Mouse (Mus musculus): ENCODE results near the gene S100a3. TPM values are rescaled to one million over a fixed set of nuclear protein-coding genes. Genes with fewer than 3 reads are reported as not detected.

Gene S100a3
- polyA plus RNA-seq, 1 experiment from 2014 or later, result 0.44 TPM

DNA sequence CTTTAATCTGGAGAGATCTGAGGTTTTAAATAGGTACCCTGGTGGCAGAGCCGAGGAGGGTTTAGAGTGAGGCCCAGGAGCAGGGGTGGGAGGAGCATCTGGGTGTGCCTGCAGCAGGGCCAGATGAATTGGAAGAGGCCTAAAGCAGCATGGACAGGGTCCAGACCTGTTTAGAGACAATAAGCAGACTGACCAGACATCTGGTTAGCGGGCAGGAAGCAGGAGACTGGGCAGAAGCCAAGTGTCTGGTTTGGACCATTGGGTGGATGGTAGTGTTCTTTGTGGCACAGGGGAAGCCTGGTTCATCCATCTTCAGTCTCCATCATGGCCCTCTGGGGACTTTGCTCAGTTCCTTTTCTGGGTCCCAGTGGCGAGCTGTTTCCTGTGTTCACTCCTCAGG, 23.5 kb downstream of the S100a3 start:
- H3K36me3 ChIP-seq (ENCODE audit: insufficient read depth, low read length), result no peaks in the 10 kb centered on the region
- H3K27ac ChIP-seq (ENCODE audit: low read length), result no peak overlapping the region
- H3K4me1 ChIP-seq (ENCODE audit: insufficient read depth, low read length), result peaks cover 12% of the 10 kb centered on the region; the same call in 1 of the 2 replicates
- no peak overlapping the region for H3K4me3 ChIP-seq (ENCODE audit: low read length)
- no peaks in the 10 kb centered on the region for H3K27me3 ChIP-seq (ENCODE audit: insufficient read depth, low read length)
- no peak for ATAC-seq (ENCODE audit: low FRiP score, low TSS enrichment)
- H3K9ac ChIP-seq (replicated peaks; ENCODE audit: low read length), result no peak overlapping the region
- H3K4me2 ChIP-seq (replicated peaks; ENCODE audit: low read depth, low read length), result no peak overlapping the region
- no peaks in the 10 kb centered on the region for H3K9me3 ChIP-seq (ENCODE audit: low read length)
- 37% methylated on average over 3 of the region's 3 CpGs for WGBS

DNA sequence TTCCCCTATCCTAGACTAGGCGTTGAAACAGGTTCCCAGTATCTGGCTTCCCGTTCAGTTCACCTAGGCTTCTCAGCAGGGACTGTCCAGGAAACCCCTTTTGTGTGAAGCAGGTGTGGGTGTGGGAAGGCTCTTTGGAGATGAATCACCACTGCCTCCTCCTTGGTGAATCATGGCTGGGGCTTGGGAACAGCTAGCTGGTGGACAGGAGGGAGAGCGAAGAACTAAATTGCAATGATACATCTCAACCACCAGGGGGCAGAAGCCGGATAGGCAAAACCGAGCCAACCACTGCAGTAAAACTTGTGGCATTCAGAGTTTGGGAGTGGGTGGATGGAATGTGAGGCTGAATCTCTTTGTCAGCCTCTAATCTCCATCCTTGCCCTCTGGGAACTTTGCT, 25.2 kb downstream of the S100a3 start:
- 35% methylated on average over 5 of the region's 5 CpGs for WGBS
- Histone ChIP-seq H3K4me2 (replicated peaks; ENCODE audit: low read depth, low read length) (no peak overlapping the region), H3K36me3 (ENCODE audit: insufficient read depth, low read length) (no peaks in the 10 kb centered on the region), H3K9me3 (ENCODE audit: low read length) (no peaks in the 10 kb centered on the region), H3K4me3 (ENCODE audit: low read length) (no peak overlapping the region), H3K9ac (replicated peaks; ENCODE audit: low read length) (no peak overlapping the region), H3K4me1 (ENCODE audit: insufficient read depth, low read length) (peaks cover 12% of the 10 kb centered on the region; the same call in 1 of the 2 replicates), H3K27ac (ENCODE audit: low read length) (no peak overlapping the region), H3K27me3 (ENCODE audit: insufficient read depth, low read length) (no peaks in the 10 kb centered on the region)
- peak; percentile 55 for ATAC-seq (ENCODE audit: low FRiP score, low TSS enrichment)

DNA sequence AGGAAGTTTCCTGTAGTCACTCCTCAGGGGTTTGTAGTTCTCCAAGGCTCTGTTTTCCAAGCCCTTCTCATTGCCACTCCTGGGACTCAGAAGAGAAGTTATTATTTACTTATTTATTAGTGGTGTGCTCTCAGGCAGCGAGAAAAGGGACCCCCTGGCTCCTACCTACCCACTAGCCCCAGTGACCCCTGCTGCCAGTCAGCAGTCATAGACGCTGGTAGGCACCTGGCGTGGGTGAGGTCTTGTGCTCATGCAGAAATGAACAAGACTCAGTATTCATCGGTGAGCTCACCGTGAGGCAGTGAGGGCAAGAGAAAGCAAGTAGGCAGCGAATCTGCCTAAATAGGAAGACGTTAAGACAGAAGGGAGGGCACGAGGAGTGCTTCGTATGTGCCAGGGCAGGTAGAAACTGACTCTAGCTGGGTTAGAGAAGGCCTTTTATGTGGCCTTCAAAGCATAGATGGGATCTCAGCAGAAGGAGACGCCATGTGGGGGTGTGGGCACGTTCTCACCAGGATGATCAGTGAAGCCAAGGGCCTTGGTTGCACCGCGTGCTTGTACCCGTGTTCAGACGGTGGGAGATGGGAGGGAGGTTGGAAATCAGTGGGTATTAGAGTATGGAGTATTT, 25.8 kb downstream of the S100a3 start:
- Histone ChIP-seq H3K9ac (replicated peaks; ENCODE audit: low read length) (no peak overlapping the region), H3K4me2 (replicated peaks; ENCODE audit: low read depth, low read length) (no peak overlapping the region), H3K36me3 (ENCODE audit: insufficient read depth, low read length) (no peaks in the 10 kb centered on the region), H3K4me3 (ENCODE audit: low read length) (no peak overlapping the region), H3K4me1 (ENCODE audit: insufficient read depth, low read length) (peaks cover 12% of the 10 kb centered on the region; the same call in 1 of the 2 replicates), H3K9me3 (ENCODE audit: low read length) (no peaks in the 10 kb centered on the region), H3K27me3 (ENCODE audit: insufficient read depth, low read length) (no peaks in the 10 kb centered on the region), H3K27ac (ENCODE audit: low read length) (no peak overlapping the region)
- no peak for ATAC-seq (ENCODE audit: low FRiP score, low TSS enrichment)
- WGBS, result 81% methylated on average over 15 of the region's 15 CpGs

DNA sequence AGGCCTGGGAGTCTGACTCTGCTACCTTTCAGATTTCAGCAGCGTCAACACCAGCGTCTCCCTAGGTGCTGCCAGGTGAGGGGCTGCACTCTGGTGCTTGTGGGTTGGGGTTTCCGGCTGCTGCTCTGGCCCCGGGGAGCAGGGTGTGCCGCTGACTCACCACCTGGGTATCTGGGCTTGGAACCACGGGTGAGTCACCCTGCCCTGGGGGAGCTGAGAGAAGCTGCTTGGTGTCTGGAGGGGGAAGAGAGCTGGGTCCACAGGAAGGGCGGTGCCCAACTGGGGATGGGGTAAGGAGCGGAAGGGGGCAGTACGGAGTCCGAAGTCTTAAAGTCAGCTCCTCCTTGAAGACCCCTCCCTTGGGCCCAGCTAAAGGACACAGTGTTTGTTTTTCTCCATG, 26.5 kb downstream of the S100a3 start:
- 56% methylated on average over 10 of the region's 10 CpGs for WGBS
- H3K27me3 ChIP-seq (ENCODE audit: insufficient read depth, low read length), result no peaks in the 10 kb centered on the region
- H3K9ac ChIP-seq (replicated peaks; ENCODE audit: low read length), result no peak overlapping the region
- peaks cover 12% of the 10 kb centered on the region; the same call in 1 of the 2 replicates for H3K4me1 ChIP-seq (ENCODE audit: insufficient read depth, low read length)
- H3K4me3 ChIP-seq (ENCODE audit: low read length), result no peak overlapping the region
- peak; percentile 50 for ATAC-seq (ENCODE audit: low FRiP score, low TSS enrichment)
- no peaks in the 10 kb centered on the region for H3K9me3 ChIP-seq (ENCODE audit: low read length)
- no peaks in the 10 kb centered on the region for H3K36me3 ChIP-seq (ENCODE audit: insufficient read depth, low read length)
- H3K27ac ChIP-seq (ENCODE audit: low read length), result peak overlapping the region; percentile 52
- no peak overlapping the region for H3K4me2 ChIP-seq (replicated peaks; ENCODE audit: low read depth, low read length)

DNA sequence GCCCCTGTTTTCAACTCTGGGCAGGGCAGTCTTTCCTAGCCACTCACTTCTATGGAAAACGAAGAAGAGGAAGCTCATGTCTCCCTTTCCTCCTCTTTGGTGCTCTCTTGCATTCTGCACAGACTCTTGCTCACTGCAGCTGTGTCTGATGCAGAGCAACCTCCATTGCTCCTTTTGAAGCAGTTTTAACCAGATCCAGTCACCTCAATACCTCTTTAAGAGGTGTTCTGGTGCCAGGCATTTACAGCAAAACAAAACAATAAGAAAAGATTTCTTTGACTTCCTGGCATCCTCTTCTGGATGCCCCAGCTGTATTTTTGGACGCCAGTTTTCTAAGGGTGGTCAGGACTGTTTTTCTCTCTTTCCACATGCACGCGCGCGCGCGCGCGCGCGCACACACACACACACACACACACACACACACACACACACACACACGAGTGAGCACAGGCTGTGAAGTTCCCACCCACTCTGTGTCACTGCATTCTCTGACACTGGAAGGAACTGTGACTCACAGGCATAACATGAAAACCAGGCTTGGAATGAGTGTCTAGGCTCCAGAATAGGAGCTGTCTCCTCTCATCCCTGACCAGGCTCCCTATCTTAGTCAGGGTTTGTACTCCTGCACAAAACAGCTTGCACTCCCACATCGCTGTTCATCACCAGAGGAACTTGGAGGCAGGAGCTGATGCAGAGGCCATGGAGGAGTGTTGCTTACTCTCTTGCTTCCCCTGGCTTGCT, 27.2 kb downstream of the S100a3 start:
- WGBS, result 81% methylated on average over 14 of the region's 14 CpGs
- Histone ChIP-seq H3K4me2 (replicated peaks; ENCODE audit: low read depth, low read length) (no peak overlapping the region), H3K9ac (replicated peaks; ENCODE audit: low read length) (no peak overlapping the region), H3K36me3 (ENCODE audit: insufficient read depth, low read length) (no peaks in the 10 kb centered on the region), H3K27me3 (ENCODE audit: insufficient read depth, low read length) (no peaks in the 10 kb centered on the region), H3K9me3 (ENCODE audit: low read length) (no peaks in the 10 kb centered on the region), H3K4me3 (ENCODE audit: low read length) (no peak overlapping the region), H3K27ac (ENCODE audit: low read length) (peak overlapping the region; percentile 52), H3K4me1 (ENCODE audit: insufficient read depth, low read length) (peaks cover 12% of the 10 kb centered on the region; the same call in 1 of the 2 replicates)
- no peak for ATAC-seq (ENCODE audit: low FRiP score, low TSS enrichment)

DNA sequence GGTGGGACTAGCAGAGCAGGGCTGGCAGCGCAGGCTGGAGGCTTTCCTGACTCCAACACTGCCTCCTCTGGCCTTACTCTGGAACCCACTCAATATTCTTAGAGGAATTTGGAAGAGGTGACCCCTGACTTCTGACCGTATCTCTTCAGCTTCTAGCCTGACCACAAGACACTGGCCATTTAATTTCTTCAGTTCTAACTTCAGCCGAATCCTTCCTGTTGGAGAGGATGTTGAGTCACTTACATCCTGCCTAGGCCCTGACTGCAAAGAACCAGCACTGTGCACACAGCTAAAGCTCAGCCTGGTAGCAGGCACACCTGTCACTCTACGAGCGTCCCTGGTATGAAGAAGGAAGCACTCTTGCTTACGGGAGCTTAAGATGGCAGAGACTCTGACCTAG, 29.0 kb downstream of the S100a3 start:
- Histone ChIP-seq H3K4me2 (replicated peaks; ENCODE audit: low read depth, low read length) (no peak overlapping the region), H3K9me3 (ENCODE audit: low read length) (no peaks in the 10 kb centered on the region), H3K36me3 (ENCODE audit: insufficient read depth, low read length) (no peaks in the 10 kb centered on the region), H3K4me1 (ENCODE audit: insufficient read depth, low read length) (peaks cover 12% of the 10 kb centered on the region; the same call in 1 of the 2 replicates), H3K9ac (replicated peaks; ENCODE audit: low read length) (no peak overlapping the region), H3K4me3 (ENCODE audit: low read length) (no peak overlapping the region), H3K27me3 (ENCODE audit: insufficient read depth, low read length) (no peaks in the 10 kb centered on the region), H3K27ac (ENCODE audit: low read length) (no peak overlapping the region)
- no peak for ATAC-seq (ENCODE audit: low FRiP score, low TSS enrichment)
- 72% methylated on average over 6 of the region's 6 CpGs for WGBS

DNA sequence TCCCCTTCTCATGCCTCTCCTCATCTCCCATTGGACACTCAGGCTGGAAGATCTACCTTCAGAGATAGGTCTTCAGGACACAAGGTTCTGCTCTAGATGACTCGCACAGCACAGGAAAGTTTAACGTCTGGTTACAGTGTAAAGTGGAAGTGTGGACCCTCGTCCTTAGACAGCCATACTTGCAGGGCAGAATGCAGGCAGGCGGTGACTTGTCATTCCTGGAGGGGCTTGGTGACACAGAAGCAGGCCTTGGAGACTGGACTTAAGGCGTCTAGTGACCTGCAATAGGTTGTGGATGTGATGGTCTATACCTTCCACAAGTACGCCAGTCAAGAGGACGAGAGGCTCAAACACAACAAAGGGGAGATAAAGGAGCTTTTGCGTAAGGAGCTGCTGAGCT, 29.6 kb downstream of the S100a3 start, which contains the start of gene S100a2:
TSS of gene S100a2 (plus strand) at position 301 of the 400 bp plus-strand sequence.
- Histone ChIP-seq H3K4me3 (ENCODE audit: low read length) (no peak within 1 kb of the TSS), H3K36me3 (ENCODE audit: insufficient read depth, low read length) (no peaks in the 10 kb centered on the region), H3K27ac (ENCODE audit: low read length) (no peak within 1 kb of the TSS), H3K9me3 (ENCODE audit: low read length) (no peaks in the 10 kb centered on the region), H3K9ac (replicated peaks; ENCODE audit: low read length) (no peak within 1 kb of the TSS), H3K4me2 (replicated peaks; ENCODE audit: low read depth, low read length) (no peak within 1 kb of the TSS), H3K4me1 (ENCODE audit: insufficient read depth, low read length) (peaks cover 12% of the 10 kb centered on the region; the same call in 1 of the 2 replicates), H3K27me3 (ENCODE audit: insufficient read depth, low read length) (no peaks in the 10 kb centered on the region)
- 92% methylated on average over 8 of the region's 8 CpGs for WGBS
- no peak for ATAC-seq (ENCODE audit: low FRiP score, low TSS enrichment)

DNA sequence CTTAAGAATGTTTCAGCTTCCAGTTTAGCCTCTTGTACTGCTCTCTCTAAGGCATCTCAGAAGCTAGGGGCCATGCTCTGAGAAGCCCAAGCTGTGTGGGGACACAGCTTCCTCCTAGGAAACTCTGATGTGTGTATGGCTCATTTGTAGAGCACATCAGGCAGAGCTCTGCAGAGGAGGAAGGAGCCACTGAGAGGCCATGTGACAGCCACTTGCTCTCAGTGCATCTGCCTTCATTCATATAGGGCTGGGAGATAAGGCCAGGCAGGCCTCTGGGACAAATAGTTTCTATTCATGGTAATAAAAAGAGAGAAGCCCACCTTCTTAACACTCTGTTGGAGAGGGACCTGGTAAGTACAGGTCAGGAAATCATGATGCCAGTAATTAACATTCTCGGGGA, 34.1 kb downstream of the S100a3 start:
- H3K36me3 ChIP-seq (ENCODE audit: insufficient read depth, low read length), result no peaks in the 10 kb centered on the region
- no peaks in the 10 kb centered on the region for H3K27me3 ChIP-seq (ENCODE audit: insufficient read depth, low read length)
- H3K9ac ChIP-seq (replicated peaks; ENCODE audit: low read length), result no peak overlapping the region
- 33% methylated on average over 1 of the region's 1 CpGs for WGBS
- H3K9me3 ChIP-seq (ENCODE audit: low read length), result no peaks in the 10 kb centered on the region
- ATAC-seq (ENCODE audit: low FRiP score, low TSS enrichment), result no peak
- H3K4me1 ChIP-seq (ENCODE audit: insufficient read depth, low read length), result peaks cover 8% of the 10 kb centered on the region
- H3K4me2 ChIP-seq (replicated peaks; ENCODE audit: low read depth, low read length), result no peak overlapping the region
- H3K27ac ChIP-seq (ENCODE audit: low read length), result no peak overlapping the region
- no peak overlapping the region for H3K4me3 ChIP-seq (ENCODE audit: low read length)

DNA sequence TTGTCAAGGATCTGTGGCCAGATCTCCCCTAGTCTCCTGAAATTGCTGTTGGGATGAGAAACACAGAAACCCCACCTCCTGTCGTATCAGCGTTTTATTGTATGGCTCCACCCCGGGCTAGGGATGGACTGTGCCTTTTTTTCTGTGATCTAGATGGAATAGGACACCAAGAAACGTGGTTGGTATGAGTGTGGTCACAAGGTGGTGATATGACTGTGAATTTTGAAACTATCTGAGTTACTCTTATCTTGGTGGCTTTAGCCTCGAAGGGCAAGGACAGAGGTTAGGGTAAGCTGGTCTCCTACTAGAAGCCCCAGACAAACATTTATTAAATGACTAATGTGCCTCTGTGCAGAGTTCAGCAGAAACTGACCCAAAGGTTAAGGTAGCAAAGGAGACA, 35.2 kb downstream of the S100a3 start:
- no peak for ATAC-seq (ENCODE audit: low FRiP score, low TSS enrichment)

DNA sequence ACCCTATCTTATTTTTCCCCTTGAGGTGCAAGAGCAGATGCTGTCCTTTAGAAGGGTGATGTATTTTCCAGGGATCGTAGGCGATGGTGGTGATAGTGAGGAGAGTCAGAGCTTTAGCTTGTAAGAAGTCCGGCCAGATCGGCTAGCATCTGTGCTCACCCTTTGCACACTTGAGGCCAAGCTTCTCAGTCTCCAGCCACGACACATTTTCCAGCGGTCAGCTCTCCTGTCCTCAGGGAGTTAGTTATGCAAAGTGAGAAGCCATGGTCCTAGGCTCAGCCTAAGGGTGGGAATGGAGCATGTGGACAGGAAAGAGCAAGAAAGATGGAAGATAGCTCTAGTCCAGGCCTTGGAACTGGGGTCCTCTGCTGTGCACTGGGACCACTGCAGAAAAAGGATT, 36.4 kb downstream of the S100a3 start:
- WGBS, result 82% methylated on average over 6 of the region's 6 CpGs
- Histone ChIP-seq H3K4me1 (ENCODE audit: insufficient read depth, low read length) (peaks cover 8% of the 10 kb centered on the region), H3K27me3 (ENCODE audit: insufficient read depth, low read length) (no peaks in the 10 kb centered on the region), H3K27ac (ENCODE audit: low read length) (no peak overlapping the region), H3K4me2 (replicated peaks; ENCODE audit: low read depth, low read length) (no peak overlapping the region), H3K36me3 (ENCODE audit: insufficient read depth, low read length) (no peaks in the 10 kb centered on the region), H3K9me3 (ENCODE audit: low read length) (no peaks in the 10 kb centered on the region), H3K9ac (replicated peaks; ENCODE audit: low read length) (no peak overlapping the region), H3K4me3 (ENCODE audit: low read length) (no peak overlapping the region)
- no peak for ATAC-seq (ENCODE audit: low FRiP score, low TSS enrichment)

More for the DNA sequence above, 35.2 kb downstream of the S100a3 start:
- Histone ChIP-seq H3K36me3 (ENCODE audit: insufficient read depth, low read length) (no peaks in the 10 kb centered on the region), H3K4me1 (ENCODE audit: insufficient read depth, low read length) (peaks cover 8% of the 10 kb centered on the region), H3K27ac (ENCODE audit: low read length) (no peak overlapping the region), H3K9me3 (ENCODE audit: low read length) (no peaks in the 10 kb centered on the region), H3K4me3 (ENCODE audit: low read length) (no peak overlapping the region), H3K4me2 (replicated peaks; ENCODE audit: low read depth, low read length) (no peak overlapping the region), H3K9ac (replicated peaks; ENCODE audit: low read length) (no peak overlapping the region), H3K27me3 (ENCODE audit: insufficient read depth, low read length) (no peaks in the 10 kb centered on the region)
- WGBS, result 69% methylated on average over 5 of the region's 5 CpGs
